In the genomic region with DNA sequence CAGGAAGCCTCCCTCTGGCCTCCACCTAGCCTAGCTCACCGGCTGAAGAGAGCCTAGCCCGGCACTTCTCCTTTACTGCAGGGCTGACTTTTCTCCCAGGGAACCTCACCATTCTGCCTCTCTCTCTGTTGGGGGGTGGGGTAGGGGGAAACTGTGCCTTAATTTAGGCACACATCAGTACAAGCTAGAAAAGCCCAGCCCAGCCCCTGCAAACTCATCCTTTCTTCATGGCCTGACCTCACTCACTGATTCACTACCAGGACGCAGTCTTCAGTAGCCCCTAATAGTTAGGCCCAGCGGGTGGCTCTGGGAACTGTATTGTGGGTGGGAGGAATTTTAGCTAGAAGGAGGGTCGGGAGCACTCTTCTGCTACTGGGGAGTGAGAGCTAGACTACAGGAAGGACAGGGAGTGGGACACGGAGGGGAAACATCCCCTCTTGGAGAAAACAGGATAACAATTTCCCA, we compare ENCODE assay signal across 8 mouse cellular contexts. TPM values are rescaled to one million over a fixed set of nuclear protein-coding genes. Genes with fewer than 3 reads are reported as not detected.
DNase-seq lines count a peak whose midpoint lies in the region; ATAC-seq and TF ChIP-seq lines count a peak whose summit lies in the region.

No protein-coding gene starts in this region.

- peaks cover 95% of the 10 kb centered on the region for H3K4me1 ChIP-seq in E14TG2a.4 (replicated peaks; ENCODE audit: low read depth, low read length)
- H3K4me1 ChIP-seq in heart, postnatal 0 days (ENCODE audit: control insufficient read depth, insufficient read depth), result peaks cover 83% of the 10 kb centered on the region
- peaks cover 74% of the 10 kb centered on the region for H3K4me1 ChIP-seq in liver, postnatal 0 days (ENCODE audit: insufficient read depth)

- DNase-seq in cerebellum, adult 9-11 months, result peak; percentile 46
- DNase-seq in heart, postnatal 0 days (ENCODE audit: low spot score), result no peak
- no peak for DNase-seq in liver, postnatal 0 days
- no peak for DNase-seq in layer of hippocampus, postnatal 25 days (ENCODE audit: extremely low spot score in 1 of 2, low spot score in 1 of 2)
- DNase-seq in right cerebral cortex, adult 18-20 months, result no peak
- DNase-seq in urinary bladder, postnatal 4 days (ENCODE audit: low spot score in 2 of 2), result no peak

- H3K9me3 ChIP-seq in E14TG2a.4 (ENCODE audit: low read length), result no peaks in the 10 kb centered on the region
- no peaks in the 10 kb centered on the region for H3K9me3 ChIP-seq in heart, postnatal 0 days (replicated peaks; ENCODE audit: control insufficient read depth, low read length)
- no peaks in the 10 kb centered on the region for H3K9me3 ChIP-seq in liver, postnatal 0 days (ENCODE audit: low read length)

- H3K27ac ChIP-seq in heart, postnatal 0 days (ENCODE audit: low read depth), result peak overlapping the region; percentile 99
- H3K27ac ChIP-seq in liver, postnatal 0 days (ENCODE audit: low read depth), result peak overlapping the region; percentile 97

- peak overlapping the region; percentile 61 for H3K9ac ChIP-seq in heart, postnatal 0 days (replicated peaks; ENCODE audit: low read depth, low read length)
- H3K9ac ChIP-seq in liver, postnatal 0 days (replicated peaks), result peak overlapping the region; percentile 17; the same call in 1 of the 2 replicates

- ATAC-seq in cerebellum, adult (ENCODE audit: insufficient number of reproducible peaks, low FRiP score, low TSS enrichment), result no peak
- ATAC-seq in heart, postnatal 0 days (ENCODE audit: insufficient read depth, low read depth), result peak; percentile 13
- ATAC-seq in liver, postnatal 0 days, result no peak

- no peak for TF ChIP-seq CTCF in E14TG2a.4 (conservative IDR thresholded peaks at IDR 0.05; ENCODE audit: low read length)
- no peak for TF ChIP-seq CTCF in heart, postnatal 0 days (IDR thresholded peaks at IDR 0.05; ENCODE audit: low read depth)
- no peak for TF ChIP-seq CTCF in liver, postnatal 0 days (IDR thresholded peaks at IDR 0.05; ENCODE audit: low read depth)

- H3K27me3 ChIP-seq in E14TG2a.4 (ENCODE audit: insufficient read depth, low read length), result no peaks in the 10 kb centered on the region; the same call in 1 of the 2 replicates
- H3K27me3 ChIP-seq in heart, postnatal 0 days (ENCODE audit: control insufficient read depth, insufficient read depth, low read length), result no peaks in the 10 kb centered on the region
- no peaks in the 10 kb centered on the region for H3K27me3 ChIP-seq in liver, postnatal 0 days (ENCODE audit: insufficient read depth, low read length)

- peak overlapping the region; percentile 83 for H3K4me2 ChIP-seq in heart, postnatal 0 days (ENCODE audit: low read depth, low read length)
- H3K4me2 ChIP-seq in liver, postnatal 0 days (ENCODE audit: low read depth, low read length), result peak overlapping the region; percentile 53

- TF ChIP-seq EP300 in heart, postnatal 0 days (IDR thresholded peaks at IDR 0.05; ENCODE audit: low read depth), result no peak; the same call in 1 of the 2 replicates
- TF ChIP-seq EP300 in liver, postnatal 0 days (IDR thresholded peaks at IDR 0.05; ENCODE audit: low read depth), result no peak

- peak overlapping the region; percentile 55 for H3K4me3 ChIP-seq in E14TG2a.4 (replicated peaks; ENCODE audit: low read length)
- H3K4me3 ChIP-seq in heart, postnatal 0 days (ENCODE audit: low read depth, low read length), result peak overlapping the region; percentile 39
- H3K4me3 ChIP-seq in liver, postnatal 0 days (ENCODE audit: low read depth, low read length), result peak overlapping the region; percentile 1; the same call in 1 of the 2 replicates

- peaks cover 3% of the 10 kb centered on the region; the same call in 1 of the 2 replicates for H3K36me3 ChIP-seq in E14TG2a.4 (ENCODE audit: insufficient read depth, low read length)
- no peaks in the 10 kb centered on the region for H3K36me3 ChIP-seq in heart, postnatal 0 days (replicated peaks; ENCODE audit: control insufficient read depth, insufficient read depth, low read length)
- H3K36me3 ChIP-seq in liver, postnatal 0 days (replicated peaks; ENCODE audit: insufficient read depth, low read length), result peaks cover 5% of the 10 kb centered on the region

- WGBS in heart, postnatal 0 days, result 5% methylated on average over 6 of the region's 6 CpGs
- WGBS in liver, postnatal 0 days (ENCODE audit: insufficient replicate concordance), result 24% methylated on average over 6 of the region's 6 CpGs

RNA-seq across cellular contexts. Expression of a gene that starts 7.4 kb away (rescaled TPM):
- total RNA-seq in heart, postnatal 0 days (2014; rRNA removed; ENCODE audit: low replicate concordance), result 70.8 and 75.8 TPM in 2 replicates
- polyA plus RNA-seq in heart, postnatal 0 days (2015; fragmentation: Nextera tagmentation; extraction: Ambion mirVana), result 30.0 and 30.8 TPM in 2 replicates
- polyA plus RNA-seq in liver, postnatal 0 days (2015; fragmentation: Nextera tagmentation; extraction: Ambion mirVana), result 5.7 and 6.4 TPM in 2 replicates
- total RNA-seq in layer of hippocampus, postnatal 25 days (2021), result 100 to 1,000 TPM; 179 to 212 TPM

Comparison
In these comparisons a context has a peak if more than half of its experiments do, and no peak if none do; other contexts are left out.
1. H3K4me3 ChIP-seq: peak in every context shown above with its lines; median percentile 55 in E14TG2a.4; 39 in heart, postnatal 0 days; 1 in liver, postnatal 0 days.